Mouse (Mus musculus) regulatory T cell (primary cell): ENCODE measurements around the gene Nrde2.

Experiments used
- in situ Hi-C: fragments of 300-600 bp; cut with MboI, MseI; formaldehyde crosslinking; loops from one replicate; pipeline ENCODE4 v1.15.1; 2025; ENCODE audit warnings: high pct_unique_total_duplicates

The Nrde2 gene

GRCm38 (mm10) chr12:100159261-100159975, at the start of gene Nrde2:
Gene Nrde2 (minus strand): TSS chr12:100159653.
- in situ Hi-C loops, result no loop called here

- in situ Hi-C loops, result no loop called here
Measured at GRCm38 (mm10) chr12:100206926-100207325, 47.5 kb upstream of the Nrde2 start.

GRCm38 (mm10) chr12:100206521-100206920, 47.1 kb upstream of the Nrde2 start:
- in situ Hi-C loops, result no loop called here

GRCm38 (mm10) chr12:100205156-100205555, 45.7 kb upstream of the Nrde2 start:
- in situ Hi-C loops, result no loop called here

- in situ Hi-C loops, result no loop called here
Measured at GRCm38 (mm10) chr12:100203759-100204158, 44.3 kb upstream of the Nrde2 start.

GRCm38 (mm10) chr12:100201838-100202237, 42.4 kb upstream of the Nrde2 start:
- in situ Hi-C loops, result no loop called here

- in situ Hi-C loops, result no loop called here
Measured at GRCm38 (mm10) chr12:100201363-100201711, 41.9 kb upstream of the Nrde2 start.

- in situ Hi-C loops, result no loop called here
Measured at GRCm38 (mm10) chr12:100200645-100201362, 41.4 kb upstream of the Nrde2 start.

- in situ Hi-C loops, result no loop called here
Measured at GRCm38 (mm10) chr12:100199891-100200644, 40.6 kb upstream of the Nrde2 start.

- in situ Hi-C loops, result no loop called here
Measured at GRCm38 (mm10) chr12:100198967-100199660, 39.7 kb upstream of the Nrde2 start, which contains the start of gene Calm1. Gene Calm1 (plus strand): TSS chr12:100199435.

- in situ Hi-C loops, result no loop called here
Measured at GRCm38 (mm10) chr12:100196786-100197185, 37.3 kb upstream of the Nrde2 start.

GRCm38 (mm10) chr12:100194181-100194580, 34.7 kb upstream of the Nrde2 start:
- in situ Hi-C loops, result no loop called here

GRCm38 (mm10) chr12:100190802-100191201, 31.3 kb upstream of the Nrde2 start:
- in situ Hi-C loops, result no loop called here

- in situ Hi-C loops, result loop anchor here (5.0 kb wide), 1 partner anchor 819 kb away; no protein-coding TSS in a partner anchor
Measured at GRCm38 (mm10) chr12:100187756-100188430, 28.4 kb upstream of the Nrde2 start.

GRCm38 (mm10) chr12:100187013-100187755, 27.7 kb upstream of the Nrde2 start:
- in situ Hi-C loops, result loop anchor here (5.0 kb wide), 1 partner anchor 820 kb away; no protein-coding TSS in a partner anchor

- in situ Hi-C loops, result loop anchor here (5.0 kb wide), 1 partner anchor 821 kb away; no protein-coding TSS in a partner anchor
Measured at GRCm38 (mm10) chr12:100186376-100186775, 26.9 kb upstream of the Nrde2 start.

- in situ Hi-C loops, result loop anchor here (5.0 kb wide), 1 partner anchor 821 kb away; no protein-coding TSS in a partner anchor
Measured at GRCm38 (mm10) chr12:100185897-100186296, 26.4 kb upstream of the Nrde2 start.

GRCm38 (mm10) chr12:100184976-100185375, 25.5 kb upstream of the Nrde2 start:
- in situ Hi-C loops, result loop anchor here (5.0 kb wide), 1 partner anchor 822 kb away; no protein-coding TSS in a partner anchor

GRCm38 (mm10) chr12:100183970-100184369, 24.5 kb upstream of the Nrde2 start:
- in situ Hi-C loops, result no loop called here

- in situ Hi-C loops, result no loop called here
Measured at GRCm38 (mm10) chr12:100182676-100183075, 23.2 kb upstream of the Nrde2 start.
